ENCODE assay signal across 8 mouse cellular contexts in the genomic region with DNA sequence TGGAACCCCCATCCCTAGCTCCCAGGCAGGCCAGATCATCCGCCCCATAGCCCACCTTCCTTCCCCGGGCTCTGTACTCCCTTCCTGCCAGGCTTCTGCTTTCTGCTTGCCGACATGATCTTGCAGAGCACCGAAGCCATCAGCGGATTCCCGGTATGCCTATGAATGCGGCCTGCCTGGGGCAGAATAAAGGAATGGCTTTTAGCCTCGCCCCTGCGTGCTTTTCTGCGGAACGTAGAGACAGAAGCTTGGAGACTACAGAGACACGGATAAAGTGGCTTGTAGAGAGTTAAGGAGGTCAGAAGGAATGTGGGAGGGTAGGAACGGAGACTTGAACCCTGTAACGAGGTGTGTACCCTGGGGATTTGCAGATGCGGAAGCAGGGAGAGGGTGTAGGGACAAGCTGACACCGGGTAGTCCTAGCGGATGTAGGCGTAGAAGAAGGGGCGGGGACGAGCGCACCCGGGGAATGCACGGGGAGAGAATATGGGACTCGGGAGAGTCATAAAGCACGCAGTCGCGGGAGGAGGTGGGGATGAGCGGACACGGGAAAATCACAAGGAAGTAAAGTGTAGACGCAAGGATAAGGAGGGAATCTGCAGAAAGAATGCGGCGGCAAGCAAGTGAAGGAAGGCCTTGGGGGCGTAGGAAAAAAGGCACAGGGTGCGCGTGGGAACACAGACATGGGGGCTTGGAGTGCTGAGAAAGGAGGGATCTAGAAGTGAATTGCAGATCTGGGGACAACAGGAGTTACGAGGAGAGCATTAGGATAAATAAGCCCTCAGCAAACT. TPM values are rescaled to one million over a fixed set of nuclear protein-coding genes. Genes with fewer than 3 reads are reported as not detected.
DNase-seq lines count a peak whose midpoint lies in the region; ATAC-seq and TF ChIP-seq lines count a peak whose summit lies in the region.

No protein-coding gene starts in this region.

- peak overlapping the region; percentile 98 for H3K27ac ChIP-seq in heart, embryonic 11.5 days (ENCODE audit: low read depth, low read length)
- H3K27ac ChIP-seq in kidney, embryonic 15.5 days: peak overlapping the region; percentile 98
- H3K27ac ChIP-seq in liver, adult 2 months (replicated peaks; ENCODE audit: insufficient read depth, low read depth, low read length): peak overlapping the region; percentile 97

- H3K79me2 ChIP-seq in liver, adult 2 months (ENCODE audit: control insufficient read depth, insufficient read depth, low read length): peaks cover 25% of the 10 kb centered on the region; the same call in 1 of the 2 replicates
- peaks cover 11% of the 10 kb centered on the region for H3K79me2 ChIP-seq in myocyte (ENCODE audit: control insufficient read depth, insufficient read depth)

- peak; percentile 84 for DNase-seq in CD4-positive helper T cell, adult 2 months (ENCODE audit: low read depth, low spot score)
- peak; percentile 86 for DNase-seq in brain, adult 2 months (ENCODE audit: low read depth, low spot score)
- peak; percentile 70 for DNase-seq in liver, adult 2 months (ENCODE audit: extremely low read depth, low read depth, low spot score)
- peak; percentile 70 to 83 for DNase-seq in spleen, postnatal 4 days (ENCODE audit: low spot score in 2 of 2)

- no peak for TF ChIP-seq CTCF in liver, adult 2 months (IDR thresholded peaks at IDR 0.05; ENCODE audit: low read depth, low read length)

- peak overlapping the region; percentile 71 for H3K4me2 ChIP-seq in heart, embryonic 11.5 days
- H3K4me2 ChIP-seq in kidney, embryonic 15.5 days: peak overlapping the region; percentile 81
- H3K4me2 ChIP-seq in myocyte (ENCODE audit: low read depth): peak overlapping the region; percentile 99

- H3K36me3 ChIP-seq in heart, embryonic 11.5 days (ENCODE audit: control insufficient read depth, insufficient read depth, low read length): no peaks in the 10 kb centered on the region; the same call in 1 of the 2 replicates
- H3K36me3 ChIP-seq in kidney, embryonic 15.5 days: peaks cover 4% of the 10 kb centered on the region; the same call in 1 of the 2 replicates
- no peaks in the 10 kb centered on the region; the same call in 1 of the 2 replicates for H3K36me3 ChIP-seq in liver, adult 2 months (ENCODE audit: control insufficient read depth, insufficient read depth, low read length)
- H3K36me3 ChIP-seq in myocyte (ENCODE audit: control insufficient read depth, insufficient read depth): no peaks in the 10 kb centered on the region

- WGBS in heart, embryonic 11.5 days (ENCODE audit: insufficient replicate concordance): 1% methylated on average over 36 of the region's 36 CpGs
- WGBS in kidney, embryonic 15.5 days: under 1% methylated on average over 36 of the region's 36 CpGs
- WGBS in liver, adult 2 months: 2% methylated on average over 36 of the region's 36 CpGs

- peak; percentile 39; the same call in 1 of the 2 replicates for TF ChIP-seq POLR2A in liver, adult 2 months (IDR thresholded peaks at IDR 0.05; ENCODE audit: extremely low read depth, insufficient read depth, low read length)
- peak; percentile 64 for TF ChIP-seq POLR2A in myocyte (IDR thresholded peaks at IDR 0.05; ENCODE audit: insufficient read length, low read depth)

- 0 out of 2 replicates have a peak, but pooled peaks cover 2% of the 10 kb centered on the region for H3K27me3 ChIP-seq in heart, embryonic 11.5 days (ENCODE audit: control insufficient read depth, insufficient read depth, low read length)
- no peaks in the 10 kb centered on the region for H3K27me3 ChIP-seq in kidney, embryonic 15.5 days
- H3K27me3 ChIP-seq in liver, adult 2 months (ENCODE audit: control insufficient read depth, insufficient read depth, low read length): no peaks in the 10 kb centered on the region
- no peaks in the 10 kb centered on the region for H3K27me3 ChIP-seq in myocyte (ENCODE audit: control insufficient read depth, insufficient read depth, insufficient read length)

- ATAC-seq in erythroid progenitor cell, adult 5-6 weeks (replicated peaks; ENCODE audit: low FRiP score, poor library complexity, severe bottlenecking): peak; percentile 78
- peak; percentile 89 for ATAC-seq in heart, embryonic 11.5 days (replicated peaks; ENCODE audit: insufficient number of reproducible peaks, low FRiP score, low TSS enrichment)
- peak; percentile 92 for ATAC-seq in kidney, embryonic 15.5 days (replicated peaks; ENCODE audit: low FRiP score)

- H3K9me3 ChIP-seq in heart, embryonic 11.5 days (replicated peaks; ENCODE audit: control insufficient read depth, low read length): no peaks in the 10 kb centered on the region
- no peaks in the 10 kb centered on the region for H3K9me3 ChIP-seq in kidney, embryonic 15.5 days (replicated peaks)

- peak overlapping the region; percentile 44 for H3ac ChIP-seq in myocyte (ENCODE audit: control insufficient read depth, insufficient read length)

- H3K4me3 ChIP-seq in heart, embryonic 11.5 days (ENCODE audit: low read depth, low read length): peak overlapping the region; percentile 63
- H3K4me3 ChIP-seq in kidney, embryonic 15.5 days (replicated peaks): peak overlapping the region; percentile 52
- peak overlapping the region; percentile 56 for H3K4me3 ChIP-seq in liver, adult 2 months (ENCODE audit: insufficient read depth, low read depth, low read length)
- H3K4me3 ChIP-seq in myocyte: peak overlapping the region; percentile 69

- H3K9ac ChIP-seq in heart, embryonic 11.5 days (ENCODE audit: low read depth, low read length): peak overlapping the region; percentile 74
- H3K9ac ChIP-seq in kidney, embryonic 15.5 days: peak overlapping the region; percentile 55
- peak overlapping the region; percentile 76 for H3K9ac ChIP-seq in liver, adult 2 months (ENCODE audit: low read depth, low read length)

- H3K4me1 ChIP-seq in heart, embryonic 11.5 days (ENCODE audit: control insufficient read depth, insufficient read depth, low read length): peaks cover 22% of the 10 kb centered on the region
- H3K4me1 ChIP-seq in kidney, embryonic 15.5 days: peaks cover 18% of the 10 kb centered on the region
- peaks cover 26% of the 10 kb centered on the region for H3K4me1 ChIP-seq in liver, adult 2 months (ENCODE audit: control insufficient read depth, insufficient read depth, low read length)

TF ChIP-seq in myocyte, 11 proteins besides CTCF, POLR2A, EP300 and RAD21:
- TF ChIP-seq MYOG (IDR thresholded peaks at IDR 0.05; ENCODE audit: control insufficient read depth in 1 of 3, insufficient read depth in 1 of 3, insufficient read length in 2 of 3, low read depth in 2 of 3): no peak
- TF ChIP-seq POLR2AphosphoS2 (IDR thresholded peaks at IDR 0.05; ENCODE audit: insufficient read length, low read depth): peak; percentile 59

RNA-seq across cellular contexts. Expression of gene Etfb, which starts 0.6 kb away (rescaled TPM):
- total RNA-seq in erythroid progenitor cell, adult 5-6 weeks (2015; ENCODE audit: low replicate concordance): 46.5 and 102 TPM in 2 replicates
- 70.3 and 109 TPM in 2 replicates for total RNA-seq in erythroid progenitor cell, adult 5-6 weeks (2017; ENCODE audit: low replicate concordance)
- 538 and 556 TPM in 2 replicates for polyA plus RNA-seq in heart, embryonic 11.5 days (2014; fragmentation: Nextera tagmentation; extraction: Ambion mirVana)
- 348 and 355 TPM in 2 replicates for polyA plus RNA-seq in kidney, embryonic 15.5 days (2015; fragmentation: Nextera tagmentation; extraction: Ambion mirVana)
- 473 and 572 TPM in 2 replicates for total RNA-seq in liver, adult 2 months (2014; rRNA removed)
- polyA plus RNA-seq in liver, adult 2 months (2012; rRNA removed): 330 and 416 TPM in 2 replicates
- 244 TPM for polyA plus RNA-seq in myocyte (2012; fragmentation: generic; extraction: Trizol)

RNA-seq across cellular contexts. Expression of gene Gm45233, which starts 0.6 kb away (rescaled TPM):
- not detected in 2 replicates for total RNA-seq in erythroid progenitor cell, adult 5-6 weeks (2015; ENCODE audit: low replicate concordance)
- total RNA-seq in erythroid progenitor cell, adult 5-6 weeks (2017; ENCODE audit: low replicate concordance): 5.8 TPM in 1 of 2 replicates, not detected in the other
- not detected in 2 replicates for polyA plus RNA-seq in heart, embryonic 11.5 days (2014; fragmentation: Nextera tagmentation; extraction: Ambion mirVana)
- polyA plus RNA-seq in kidney, embryonic 15.5 days (2015; fragmentation: Nextera tagmentation; extraction: Ambion mirVana): 0.35 and 0.66 TPM in 2 replicates
- not detected in 2 replicates for total RNA-seq in liver, adult 2 months (2014; rRNA removed)
- polyA plus RNA-seq in liver, adult 2 months (2012; rRNA removed): 0.28 TPM in 1 of 2 replicates, not detected in the other
- 0.12 TPM for polyA plus RNA-seq in myocyte (2012; fragmentation: generic; extraction: Trizol)

RNA-seq across cellular contexts. Expression of gene Cldnd2, which starts 2.7 kb away (rescaled TPM):
- not detected in 2 replicates for total RNA-seq in erythroid progenitor cell, adult 5-6 weeks (2015; ENCODE audit: low replicate concordance)
- not detected in 2 replicates for total RNA-seq in erythroid progenitor cell, adult 5-6 weeks (2017; ENCODE audit: low replicate concordance)
- not detected in 2 replicates for polyA plus RNA-seq in heart, embryonic 11.5 days (2014; fragmentation: Nextera tagmentation; extraction: Ambion mirVana)
- polyA plus RNA-seq in kidney, embryonic 15.5 days (2015; fragmentation: Nextera tagmentation; extraction: Ambion mirVana): not detected in 2 replicates
- total RNA-seq in liver, adult 2 months (2014; rRNA removed): not detected in 2 replicates
- polyA plus RNA-seq in liver, adult 2 months (2012; rRNA removed): 0.17 TPM in 1 of 2 replicates, not detected in the other
- polyA plus RNA-seq in myocyte (2012; fragmentation: generic; extraction: Trizol): not detected

RNA-seq across cellular contexts. Expression of gene Nkg7, which starts 6.4 kb away (rescaled TPM):
- total RNA-seq in erythroid progenitor cell, adult 5-6 weeks (2015; ENCODE audit: low replicate concordance): 114 and 122 TPM in 2 replicates
- total RNA-seq in erythroid progenitor cell, adult 5-6 weeks (2017; ENCODE audit: low replicate concordance): 9.2 and 24.6 TPM in 2 replicates
- 0.82 TPM in 1 of 2 replicates, not detected in the other for polyA plus RNA-seq in heart, embryonic 11.5 days (2014; fragmentation: Nextera tagmentation; extraction: Ambion mirVana)
- polyA plus RNA-seq in kidney, embryonic 15.5 days (2015; fragmentation: Nextera tagmentation; extraction: Ambion mirVana): 0.32 TPM in 1 of 2 replicates, not detected in the other
- total RNA-seq in liver, adult 2 months (2014; rRNA removed): 0.81 and 1.1 TPM in 2 replicates
- 1.7 and 2.5 TPM in 2 replicates for polyA plus RNA-seq in liver, adult 2 months (2012; rRNA removed)
- polyA plus RNA-seq in myocyte (2012; fragmentation: generic; extraction: Trizol): not detected

RNA-seq across cellular contexts. Expression of gene Lim2, which starts 15.9 kb away (rescaled TPM):
- not detected in 2 replicates for total RNA-seq in erythroid progenitor cell, adult 5-6 weeks (2015; ENCODE audit: low replicate concordance)
- not detected in 2 replicates for total RNA-seq in erythroid progenitor cell, adult 5-6 weeks (2017; ENCODE audit: low replicate concordance)
- polyA plus RNA-seq in heart, embryonic 11.5 days (2014; fragmentation: Nextera tagmentation; extraction: Ambion mirVana): not detected in 2 replicates
- polyA plus RNA-seq in kidney, embryonic 15.5 days (2015; fragmentation: Nextera tagmentation; extraction: Ambion mirVana): not detected in 2 replicates
- not detected in 2 replicates for total RNA-seq in liver, adult 2 months (2014; rRNA removed)
- not detected in 2 replicates for polyA plus RNA-seq in liver, adult 2 months (2012; rRNA removed)
- not detected for polyA plus RNA-seq in myocyte (2012; fragmentation: generic; extraction: Trizol)

Comparison
In these comparisons a context has a peak if more than half of its experiments do, and no peak if none do; other contexts are left out.
1. Peak in every context shown above with its lines: DNase-seq, ATAC-seq, H3K4me3 ChIP-seq and H3K27ac ChIP-seq.